Mouse (Mus musculus) small intestine, adult 2 months (tissue): ENCODE measurements at regions not wholly inside any gene's neighbourhood (a gene's known extent, or its start where the extent isn't known, plus 50 kb on each side); places are given as distances from the start of the nearest gene placed in this dataset.

Experiments
- CTCF ChIP-seq: fragments of 200-500 bp; IDR thresholded peaks from 2 replicates; pipeline ENCODE4 v1.5.1; 2012; ENCODE audit warnings: low read depth, mild to moderate bottlenecking, control low read depth, inconsistent platforms, low read length, moderate library complexity, mixed read lengths; ENCODE audit not compliant: insufficient replicate concordance, insufficient read length; ENCODE audit errors: extremely low read depth
- POLR2A ChIP-seq: fragments of 200-500 bp; IDR thresholded peaks from 2 replicates; pipeline ENCODE4 v1.6.1; 2012; ENCODE audit warnings: low read depth, mild to moderate bottlenecking, control low read depth, inconsistent platforms, low read length, moderate library complexity

DNA sequence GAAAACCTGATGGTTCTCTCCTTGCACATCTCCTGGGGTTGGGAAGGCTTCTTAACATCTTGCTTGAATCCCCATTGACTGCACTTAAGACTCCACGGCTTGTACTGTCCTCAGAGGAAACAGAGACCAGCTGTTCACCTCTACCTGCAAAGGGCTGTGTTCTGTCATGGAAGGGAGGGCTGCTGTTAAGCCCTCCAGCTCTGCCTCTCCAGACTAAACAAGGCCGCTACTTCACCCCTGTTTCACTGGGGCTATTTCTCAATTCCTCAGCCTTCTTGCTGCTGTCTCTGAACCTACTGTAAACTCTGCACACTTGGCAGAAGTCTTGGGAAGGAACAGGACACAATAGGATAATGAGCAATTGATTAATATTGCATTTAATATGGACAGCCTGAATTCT is 64.7 kb upstream of the BC052040 start:
- TF ChIP-seq CTCF = no peak
- no peak for TF ChIP-seq POLR2A
